Mouse (Mus musculus) embryonic facial prominence, embryonic 11.5 days (tissue): Measurements from ENCODE around the gene Stk33. TPM values are rescaled to one million over a fixed set of nuclear protein-coding genes. Genes with fewer than 3 reads are reported as not detected.
A peak's percentile ranks its signal among the peaks of the same experiment; 100 is the strongest.

Source experiments
- ATAC-seq: fragments of 200-750 bp; cut with Nextera tagmentation; replicated peaks from 2 replicates; pipeline ENCODE4 v1.8.0; 2017; ENCODE audit warnings: low read depth; ENCODE audit not compliant: insufficient number of reproducible peaks, low FRiP score, low TSS enrichment
- DNase-seq: peaks from one replicate; pipeline ENCODE4 v3.0.0-alpha.2; 2015; ENCODE audit warnings: low spot score
- H3K27ac ChIP-seq: fragments of 300-500 bp; sonication (generic); replicated peaks from 2 replicates; pipeline ENCODE4 v1.5.1; 2014; ENCODE audit warnings: mild to moderate bottlenecking, low read depth, low read length, control low read depth
- H3K27me3 ChIP-seq: fragments of 300-500 bp; sonication (generic); 2 replicates; pipeline ENCODE4 v1.6.1; 2014; ENCODE audit warnings: mild to moderate bottlenecking, low read length, moderate library complexity, mixed read lengths; ENCODE audit not compliant: control insufficient read depth, insufficient read depth
- H3K36me3 ChIP-seq: fragments of 300-500 bp; sonication (generic); replicated peaks from 2 replicates; pipeline ENCODE4 v1.6.1; 2014; ENCODE audit warnings: low read depth, mild to moderate bottlenecking, low read length, moderate library complexity, mixed read lengths; ENCODE audit not compliant: control insufficient read depth, insufficient read depth
- H3K4me1 ChIP-seq: fragments of 300-500 bp; sonication (generic); 2 replicates; pipeline ENCODE4 v1.6.1; 2014; ENCODE audit warnings: low read length, mixed read lengths; ENCODE audit not compliant: control insufficient read depth, insufficient read depth
- H3K4me2 ChIP-seq: fragments of 300-500 bp; sonication (generic); 2 replicates; pipeline ENCODE4 v1.6.1; 2014; ENCODE audit warnings: low read depth, mild to moderate bottlenecking, control low read depth, low read length, moderate library complexity
- H3K4me3 ChIP-seq: fragments of 300-500 bp; sonication (generic); 2 replicates; pipeline ENCODE4 v1.5.1; 2014; ENCODE audit warnings: low read depth, low read length, control low read depth
- H3K9ac ChIP-seq: fragments of 300-500 bp; sonication (generic); replicated peaks from 2 replicates; pipeline ENCODE4 v1.6.1; 2014; ENCODE audit warnings: mild to moderate bottlenecking, control low read depth, low read length
- H3K9me3 ChIP-seq: fragments of 300-500 bp; sonication (generic); replicated peaks from 2 replicates; pipeline ENCODE4 v1.6.1; 2016; ENCODE audit warnings: mild to moderate bottlenecking, low read length, inconsistent platforms, mixed read lengths; ENCODE audit not compliant: control insufficient read depth
- WGBS: fragments of 180-500 bp; shearing (Covaris S2); extraction: QIAGEN DNeasy Blood & Tissue Kit; methylation state at CpG from one replicate; pipeline ENCODE4 v1.1.7; 2014; 5-methylcytosine and 5-hydroxymethylcytosine counted together
- polyA plus RNA-seq: library from polyadenylated mRNA; unstranded; fragments of >200 nt; fragmentation: Nextera tagmentation; extraction: Ambion mirVana; gene quantifications from 2 replicates; pipeline ENCODE4 v1.2.1, GENCODE M21; 2014

The Stk33 gene
- polyA plus RNA-seq, 1 experiment from 2014 or later = 3.8 TPM

- no peaks in the 10 kb centered on the region for H3K36me3 ChIP-seq
- H3K4me1 ChIP-seq = no peaks in the 10 kb centered on the region
- ATAC-seq (0 out of 2 replicates have a peak, but pooled peaks have one; percentile 42), DNase-seq (no peak)
- H3K4me2 ChIP-seq = no peak overlapping the region
- H3K9ac ChIP-seq = no peak overlapping the region
- no peaks in the 10 kb centered on the region for H3K9me3 ChIP-seq
- no peak overlapping the region for H3K27ac ChIP-seq
- no peak overlapping the region for H3K4me3 ChIP-seq
- 47% methylated on average over 4 of the region's 4 CpGs for WGBS
- no peaks in the 10 kb centered on the region for H3K27me3 ChIP-seq
Observed at GRCm38 (mm10) chr7:109267370-109267769, 171.5 kb downstream of the Stk33 start.

GRCm38 (mm10) chr7:109266181-109266580 is 172.7 kb downstream of the Stk33 start:
- Histone ChIP-seq H3K27ac (no peak overlapping the region), H3K4me3 (no peak overlapping the region), H3K4me2 (no peak overlapping the region), H3K4me1 (no peaks in the 10 kb centered on the region), H3K9me3 (no peaks in the 10 kb centered on the region), H3K9ac (no peak overlapping the region), H3K27me3 (no peaks in the 10 kb centered on the region), H3K36me3 (no peaks in the 10 kb centered on the region)
- ATAC-seq (no peak), DNase-seq (no peak)
- 58% methylated on average over 1 of the region's 1 CpGs for WGBS

- DNase-seq (no peak), ATAC-seq (no peak)
- H3K9me3 ChIP-seq = no peaks in the 10 kb centered on the region
- no peak overlapping the region for H3K4me2 ChIP-seq
- 95% methylated on average over 5 of the region's 5 CpGs for WGBS
- no peaks in the 10 kb centered on the region for H3K27me3 ChIP-seq
- no peaks in the 10 kb centered on the region for H3K4me1 ChIP-seq
- H3K27ac ChIP-seq = no peak overlapping the region
- no peaks in the 10 kb centered on the region for H3K36me3 ChIP-seq
- H3K4me3 ChIP-seq = no peak overlapping the region
- H3K9ac ChIP-seq = no peak overlapping the region
Observed at GRCm38 (mm10) chr7:109265606-109266005, 173.3 kb downstream of the Stk33 start.

GRCm38 (mm10) chr7:109255506-109256352 is 183.2 kb downstream of the Stk33 start:
- Histone ChIP-seq H3K4me3 (no peak overlapping the region), H3K27ac (no peak overlapping the region), H3K4me1 (no peaks in the 10 kb centered on the region), H3K36me3 (no peaks in the 10 kb centered on the region), H3K9ac (no peak overlapping the region), H3K4me2 (peak overlapping the region; percentile 25), H3K9me3 (no peaks in the 10 kb centered on the region), H3K27me3 (no peaks in the 10 kb centered on the region)
- 17% methylated on average over 28 of the region's 28 CpGs for WGBS
- DNase-seq (peak; percentile 72), ATAC-seq (peak; percentile 73)

GRCm38 (mm10) chr7:109251418-109251817 is 187.5 kb downstream of the Stk33 start:
- no peak for ATAC-seq
- no peaks in the 10 kb centered on the region for H3K27me3 ChIP-seq
- H3K9me3 ChIP-seq = no peaks in the 10 kb centered on the region

GRCm38 (mm10) chr7:109244776-109245175 is 194.1 kb downstream of the Stk33 start:
- H3K9me3 ChIP-seq = no peaks in the 10 kb centered on the region
- no peaks in the 10 kb centered on the region for H3K4me1 ChIP-seq
- no peaks in the 10 kb centered on the region for H3K27me3 ChIP-seq
- no peak overlapping the region for H3K9ac ChIP-seq
- no peak overlapping the region for H3K4me3 ChIP-seq
- no peak overlapping the region for H3K27ac ChIP-seq
- no peaks in the 10 kb centered on the region for H3K36me3 ChIP-seq
- 97% methylated on average over 10 of the region's 10 CpGs for WGBS
- DNase-seq (no peak), ATAC-seq (no peak)
- H3K4me2 ChIP-seq = no peak overlapping the region

More at GRCm38 (mm10) chr7:109251418-109251817, 187.5 kb downstream of the Stk33 start:
- Histone ChIP-seq H3K36me3 (no peaks in the 10 kb centered on the region), H3K4me3 (no peak overlapping the region), H3K4me2 (no peak overlapping the region), H3K4me1 (no peaks in the 10 kb centered on the region), H3K9ac (no peak overlapping the region), H3K27ac (no peak overlapping the region)
- no peak for DNase-seq
- 89% methylated on average over 3 of the region's 3 CpGs for WGBS

- H3K36me3 ChIP-seq = no peaks in the 10 kb centered on the region
- no peak overlapping the region for H3K4me2 ChIP-seq
- ATAC-seq (peak; percentile 72), DNase-seq (no peak)
- 6% methylated on average over 17 of the region's 19 CpGs for WGBS
- H3K27me3 ChIP-seq = no peaks in the 10 kb centered on the region
- H3K9ac ChIP-seq = no peak overlapping the region
- no peaks in the 10 kb centered on the region for H3K9me3 ChIP-seq
- no peaks in the 10 kb centered on the region for H3K4me1 ChIP-seq
- no peak overlapping the region for H3K4me3 ChIP-seq
- no peak overlapping the region for H3K27ac ChIP-seq
Observed at GRCm38 (mm10) chr7:109241313-109241712, 197.6 kb downstream of the Stk33 start.

- H3K36me3 ChIP-seq = no peaks in the 10 kb centered on the region
- no peaks in the 10 kb centered on the region for H3K9me3 ChIP-seq
- H3K4me1 ChIP-seq = no peaks in the 10 kb centered on the region
- H3K27ac ChIP-seq = no peak overlapping the region
- H3K4me2 ChIP-seq = no peak overlapping the region
- H3K9ac ChIP-seq = no peak overlapping the region
- DNase-seq (no peak), ATAC-seq (no peak)
- H3K4me3 ChIP-seq = no peak overlapping the region
- H3K27me3 ChIP-seq = no peaks in the 10 kb centered on the region
- WGBS = 58% methylated on average over 1 of the region's 1 CpGs
Observed at GRCm38 (mm10) chr7:109239346-109239745, 199.5 kb downstream of the Stk33 start.
